Mouse (Mus musculus) E14TG2a.4 (cell line): ENCODE measurements around the gene Krtap4-8.
"Not testable (repeated sequence)": the region's sequence is repeated elsewhere in the genome, so short reads cannot be mapped to it uniquely, and the experiment has no call there.

Source experiments
- CTCF ChIP-seq: conservative IDR thresholded peaks from 2 replicates; pipeline ENCODE4 v1.5.1; 2014; ENCODE audit warnings: low read length
- NANOG ChIP-seq: IDR thresholded peaks from 2 replicates; pipeline ENCODE4 v1.6.1; 2014; ENCODE audit warnings: borderline replicate concordance, low read length, mixed read lengths
- POU5F1 ChIP-seq: IDR thresholded peaks from 2 replicates; pipeline ENCODE4 v1.6.1; 2014; ENCODE audit warnings: low read length, borderline replicate concordance

GRCm38 (mm10) chr11:99784900-99785299, 4.4 kb upstream of the Krtap4-8 start, which contains the start of gene Krtap4-9:
- not testable (repeated sequence) for TF ChIP-seq CTCF, NANOG, POU5F1
